Mouse (Mus musculus) heart, embryonic 15.5 days (tissue): ENCODE data around the gene Tcaf2. TPM values are rescaled to one million over a fixed set of nuclear protein-coding genes. Genes with fewer than 3 reads are reported as not detected.

Experiments used
- ATAC-seq: fragments of 200-750 bp; cut with Nextera tagmentation; replicated peaks from 2 replicates; pipeline ENCODE4 v1.8.0; 2017; ENCODE audit warnings: low read depth, moderate TSS enrichment; ENCODE audit not compliant: insufficient number of reproducible peaks, insufficient read depth, low FRiP score
- H3K27ac ChIP-seq: fragments of 300-500 bp; sonication (generic); 2 replicates; pipeline ENCODE4 v1.5.1; 2015; ENCODE audit warnings: mild to moderate bottlenecking, inconsistent platforms
- H3K27me3 ChIP-seq: fragments of 300-500 bp; sonication (generic); 2 replicates; pipeline ENCODE4 v1.6.1; 2015; ENCODE audit warnings: inconsistent platforms
- H3K36me3 ChIP-seq: fragments of 300-500 bp; sonication (generic); 2 replicates; pipeline ENCODE4 v1.6.1; 2015; ENCODE audit warnings: mild to moderate bottlenecking, inconsistent platforms
- H3K4me1 ChIP-seq: fragments of 300-500 bp; sonication (generic); replicated peaks from 2 replicates; pipeline ENCODE4 v1.6.1; 2015; ENCODE audit warnings: inconsistent platforms
- H3K4me2 ChIP-seq: fragments of 300-500 bp; sonication (generic); 2 replicates; pipeline ENCODE4 v1.6.1; 2015; ENCODE audit warnings: inconsistent platforms, mild to moderate bottlenecking, moderate library complexity
- H3K4me3 ChIP-seq: fragments of 300-500 bp; sonication (generic); 2 replicates; pipeline ENCODE4 v1.5.1; 2015; ENCODE audit warnings: mild to moderate bottlenecking, inconsistent platforms
- H3K9ac ChIP-seq: fragments of 300-500 bp; sonication (generic); 2 replicates; pipeline ENCODE4 v1.6.1; 2015; ENCODE audit warnings: mild to moderate bottlenecking, inconsistent platforms
- H3K9me3 ChIP-seq: fragments of 300-500 bp; sonication (generic); replicated peaks from 2 replicates; pipeline ENCODE4 v1.6.1; 2016; ENCODE audit warnings: inconsistent platforms
- WGBS: fragments of 180-500 bp; shearing (Covaris S2); methylation state at CpG from one replicate; pipeline ENCODE4 v1.1.7; 2015; ENCODE audit warnings: mixed read lengths; 5-methylcytosine and 5-hydroxymethylcytosine counted together
- polyA plus RNA-seq: library from polyadenylated mRNA; unstranded; fragments of >200 nt; fragmentation: Nextera tagmentation; extraction: Ambion mirVana; gene quantifications from 2 replicates; pipeline ENCODE4 v1.2.1, GENCODE M21; 2015

Gene Tcaf2
- 2.2 and 3.9 TPM in 2 replicates for polyA plus RNA-seq

- ATAC-seq, result peak; percentile 96
- peak within 1 kb of the TSS; percentile 79 for H3K4me2 ChIP-seq
- peak within 1 kb of the TSS; percentile 51 for H3K4me3 ChIP-seq
- WGBS, result 0% methylated on average over 23 of the region's 23 CpGs
- no peaks in the 10 kb centered on the region for H3K27me3 ChIP-seq
- H3K36me3 ChIP-seq, result no peaks in the 10 kb centered on the region
- peak within 1 kb of the TSS; percentile 9; the same call in 1 of the 2 replicates for H3K9ac ChIP-seq
- no peaks in the 10 kb centered on the region for H3K9me3 ChIP-seq
- H3K4me1 ChIP-seq, result peaks cover 2% of the 10 kb centered on the region
- 0 out of 2 replicates have a peak within 1 kb of the TSS, but pooled peaks have one; percentile 17 for H3K27ac ChIP-seq
Observed at GRCm38 (mm10) chr6:42644912-42645549, at the start of gene Tcaf2. Gene Tcaf2, minus strand, starts transcription at chr6:42645254.

DNA sequence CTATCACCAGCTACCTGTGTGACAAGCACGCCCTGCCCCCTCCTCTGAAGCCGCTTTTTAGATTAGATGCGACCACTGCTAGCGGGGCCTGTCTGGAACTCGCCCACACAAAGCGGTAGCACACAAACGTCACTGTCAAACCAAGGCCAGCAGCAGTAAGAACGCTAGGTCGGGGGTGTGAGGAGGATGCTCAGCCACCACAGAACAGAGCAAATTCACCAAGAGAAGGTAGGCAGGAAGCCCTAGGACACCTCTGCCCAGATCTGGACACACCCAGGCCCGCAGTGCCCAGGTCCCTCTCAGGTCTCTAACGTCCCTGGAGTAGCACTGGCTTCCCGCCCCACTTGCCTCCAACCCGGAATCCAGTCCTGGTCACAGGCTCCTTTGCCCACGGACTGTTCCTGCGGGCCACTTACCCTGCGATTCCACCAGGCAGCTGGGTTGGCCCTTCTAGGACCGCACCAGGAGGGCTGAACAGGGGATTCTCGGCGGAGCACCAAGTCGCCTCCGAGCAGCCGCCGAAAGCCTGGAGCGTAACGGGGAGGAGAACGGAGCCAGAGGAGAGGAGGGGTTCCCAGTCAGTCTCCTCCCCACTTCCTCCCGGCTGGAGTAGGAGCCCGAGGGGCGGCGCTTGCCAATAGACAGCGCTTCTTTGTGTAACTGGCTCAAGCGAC lies 47.6 kb upstream of the Tcaf2 start:
- H3K9me3 ChIP-seq, result no peaks in the 10 kb centered on the region
- H3K4me1 ChIP-seq, result peaks cover 14% of the 10 kb centered on the region
- peak; percentile 94 for ATAC-seq
- under 1% methylated on average over 32 of the region's 32 CpGs for WGBS
- H3K27ac ChIP-seq, result peak overlapping the region; percentile 95
- no peaks in the 10 kb centered on the region for H3K27me3 ChIP-seq
- H3K4me2 ChIP-seq, result peak overlapping the region; percentile 82
- peak overlapping the region; percentile 93 for H3K4me3 ChIP-seq
- H3K9ac ChIP-seq, result peak overlapping the region; percentile 87
- H3K36me3 ChIP-seq, result no peaks in the 10 kb centered on the region

- Histone ChIP-seq H3K4me2 (peak overlapping the region; percentile 82), H3K9me3 (no peaks in the 10 kb centered on the region), H3K27ac (peak overlapping the region; percentile 95), H3K36me3 (no peaks in the 10 kb centered on the region), H3K27me3 (no peaks in the 10 kb centered on the region), H3K9ac (peak overlapping the region; percentile 87), H3K4me3 (peak overlapping the region; percentile 93), H3K4me1 (peaks cover 14% of the 10 kb centered on the region)
- peak; percentile 83 for ATAC-seq
- WGBS, result 0% methylated on average over 9 of the region's 10 CpGs
Observed at GRCm38 (mm10) chr6:42692154-42692516, 47.1 kb upstream of the Tcaf2 start.

GRCm38 (mm10) chr6:42689761-42690160 lies 44.7 kb upstream of the Tcaf2 start:
- no peak for ATAC-seq
- Histone ChIP-seq H3K4me3 (no peak overlapping the region), H3K4me2 (no peak overlapping the region), H3K9ac (no peak overlapping the region), H3K27ac (no peak overlapping the region), H3K9me3 (no peaks in the 10 kb centered on the region), H3K36me3 (peaks cover 11% of the 10 kb centered on the region; the same call in 1 of the 2 replicates), H3K4me1 (peaks cover 14% of the 10 kb centered on the region), H3K27me3 (no peaks in the 10 kb centered on the region)

GRCm38 (mm10) chr6:42687907-42688306 lies 42.9 kb upstream of the Tcaf2 start:
- ATAC-seq, result no peak
- Histone ChIP-seq H3K27ac (no peak overlapping the region), H3K4me1 (peaks cover 9% of the 10 kb centered on the region), H3K4me3 (no peak overlapping the region), H3K9me3 (no peaks in the 10 kb centered on the region), H3K36me3 (peaks cover 14% of the 10 kb centered on the region), H3K9ac (no peak overlapping the region), H3K4me2 (no peak overlapping the region), H3K27me3 (no peaks in the 10 kb centered on the region)
- 81% methylated on average over 5 of the region's 5 CpGs for WGBS

GRCm38 (mm10) chr6:42680077-42680476 lies 35.0 kb upstream of the Tcaf2 start:
- Histone ChIP-seq H3K4me3 (no peak overlapping the region), H3K4me1 (no peaks in the 10 kb centered on the region), H3K9ac (no peak overlapping the region), H3K9me3 (no peaks in the 10 kb centered on the region), H3K36me3 (peaks cover 40% of the 10 kb centered on the region), H3K27me3 (no peaks in the 10 kb centered on the region), H3K27ac (no peak overlapping the region), H3K4me2 (no peak overlapping the region)
- no peak for ATAC-seq
- WGBS, result 82% methylated on average over 7 of the region's 7 CpGs

DNA sequence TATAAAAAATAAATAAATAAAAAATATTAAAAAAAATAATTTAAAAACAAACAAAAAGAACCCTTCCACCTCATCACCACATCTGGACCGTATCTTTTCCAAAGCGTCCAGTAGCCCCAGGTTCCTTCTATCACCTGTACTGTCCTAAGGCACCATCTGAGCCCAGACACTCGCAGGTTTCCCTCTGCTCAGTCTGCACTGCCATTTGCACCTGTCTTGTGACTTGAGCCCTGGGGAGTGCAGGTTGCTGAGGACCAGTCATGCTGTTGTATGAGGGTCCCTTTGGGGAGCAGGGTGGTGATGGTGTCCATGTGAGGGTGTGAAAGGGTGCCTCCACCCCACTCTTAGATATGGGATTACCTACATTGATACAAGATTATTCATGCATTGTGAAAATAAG lies 31.0 kb upstream of the Tcaf2 start:
- no peak overlapping the region for H3K4me3 ChIP-seq
- peaks cover 65% of the 10 kb centered on the region for H3K36me3 ChIP-seq

DNA sequence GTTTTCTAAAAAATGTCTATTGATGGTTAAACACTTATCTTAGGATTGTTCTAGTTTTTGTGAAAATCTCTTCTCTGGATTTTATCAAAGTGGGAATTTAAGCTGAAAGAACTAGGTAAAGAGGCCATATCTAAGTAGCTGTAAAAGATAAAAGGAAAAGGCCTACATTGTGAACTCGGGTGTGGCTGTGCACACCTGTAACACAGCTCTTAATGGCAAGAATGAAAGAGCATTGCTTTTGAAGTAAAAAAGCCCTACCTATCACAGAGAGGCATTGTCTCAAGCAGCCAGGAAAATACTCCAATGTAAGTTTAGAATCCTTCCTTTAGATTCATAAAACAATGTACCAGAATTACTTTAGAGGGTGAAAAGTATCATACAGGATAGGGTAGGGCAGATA lies 26.7 kb upstream of the Tcaf2 start:
- H3K36me3 ChIP-seq, result peaks cover 54% of the 10 kb centered on the region

More for the DNA sequence above, 31.0 kb upstream of the Tcaf2 start:
- Histone ChIP-seq H3K27ac (no peak overlapping the region), H3K9ac (no peak overlapping the region), H3K4me1 (no peaks in the 10 kb centered on the region), H3K4me2 (no peak overlapping the region), H3K27me3 (no peaks in the 10 kb centered on the region), H3K9me3 (no peaks in the 10 kb centered on the region)
- ATAC-seq, result no peak
- 94% methylated on average over 3 of the region's 3 CpGs for WGBS

DNA sequence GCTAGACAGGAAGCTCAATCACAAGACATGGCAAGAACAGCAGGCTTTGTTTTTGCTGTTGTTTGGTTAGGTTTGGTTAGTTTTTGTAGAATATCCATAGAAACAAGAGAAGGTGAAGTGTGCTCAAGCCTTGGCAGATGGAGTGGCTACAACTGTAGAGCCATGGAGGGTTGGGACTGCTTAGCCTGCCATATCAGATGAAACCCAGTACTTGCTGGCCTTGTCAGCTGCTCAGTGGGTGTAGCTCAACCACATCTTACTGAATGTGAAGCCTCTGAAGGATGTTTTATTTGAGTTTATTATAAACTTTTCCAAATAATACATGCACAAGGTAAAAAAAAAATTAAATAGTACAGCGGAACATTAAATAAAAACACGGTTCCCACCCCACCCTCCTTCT lies 22.7 kb upstream of the Tcaf2 start:
- no peak overlapping the region for H3K4me3 ChIP-seq
- no peak overlapping the region for H3K4me2 ChIP-seq
- H3K27ac ChIP-seq, result no peak overlapping the region
- 94% methylated on average over 2 of the region's 2 CpGs for WGBS
- no peaks in the 10 kb centered on the region for H3K27me3 ChIP-seq
- peaks cover 17% of the 10 kb centered on the region for H3K36me3 ChIP-seq
- ATAC-seq, result no peak
- no peak overlapping the region for H3K9ac ChIP-seq
- H3K9me3 ChIP-seq, result no peaks in the 10 kb centered on the region
- no peaks in the 10 kb centered on the region for H3K4me1 ChIP-seq

More for the DNA sequence above, 26.7 kb upstream of the Tcaf2 start:
- WGBS, result 78% methylated on average over 1 of the region's 1 CpGs
- Histone ChIP-seq H3K4me1 (no peaks in the 10 kb centered on the region), H3K9ac (no peak overlapping the region), H3K27ac (no peak overlapping the region), H3K4me2 (no peak overlapping the region), H3K4me3 (no peak overlapping the region), H3K27me3 (no peaks in the 10 kb centered on the region), H3K9me3 (no peaks in the 10 kb centered on the region)
- ATAC-seq, result no peak

DNA sequence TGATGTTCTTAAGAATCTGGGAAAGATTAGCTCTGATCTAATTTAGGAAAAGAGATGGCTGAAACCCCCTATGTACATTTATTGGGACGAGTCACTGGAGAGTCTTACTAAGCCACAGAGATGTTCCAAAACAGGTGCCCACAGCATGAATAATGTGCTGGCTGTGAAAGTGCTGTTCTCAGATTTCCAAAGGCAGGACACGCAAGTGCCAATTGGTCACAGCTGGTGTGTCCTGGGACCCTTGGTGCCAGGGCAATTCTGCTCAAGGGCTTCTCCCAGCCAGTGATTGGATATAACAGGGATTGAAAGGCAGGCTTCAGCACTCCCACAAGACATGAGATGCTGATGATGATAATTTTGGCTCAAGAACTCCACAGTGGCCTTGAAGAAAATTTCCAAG lies 16.7 kb upstream of the Tcaf2 start:
- H3K4me3 ChIP-seq, result no peak overlapping the region
- H3K36me3 ChIP-seq, result no peaks in the 10 kb centered on the region
- no peaks in the 10 kb centered on the region for H3K27me3 ChIP-seq
- 51% methylated on average over 2 of the region's 2 CpGs for WGBS
- no peak overlapping the region for H3K27ac ChIP-seq
- no peaks in the 10 kb centered on the region for H3K9me3 ChIP-seq
- ATAC-seq, result no peak
- no peaks in the 10 kb centered on the region for H3K4me1 ChIP-seq
- H3K4me2 ChIP-seq, result no peak overlapping the region
- no peak overlapping the region for H3K9ac ChIP-seq

- H3K9ac ChIP-seq, result no peak overlapping the region
- 70% methylated on average over 5 of the region's 5 CpGs for WGBS
- no peaks in the 10 kb centered on the region for H3K4me1 ChIP-seq
- H3K4me3 ChIP-seq, result no peak overlapping the region
- H3K4me2 ChIP-seq, result no peak overlapping the region
- H3K27me3 ChIP-seq, result no peaks in the 10 kb centered on the region
- no peaks in the 10 kb centered on the region for H3K9me3 ChIP-seq
- H3K27ac ChIP-seq, result no peak overlapping the region
- no peak for ATAC-seq
- no peaks in the 10 kb centered on the region for H3K36me3 ChIP-seq
Observed at GRCm38 (mm10) chr6:42634393-42634792, 10.7 kb downstream of the Tcaf2 start.

- Histone ChIP-seq H3K27ac (no peak overlapping the region), H3K4me3 (no peak overlapping the region), H3K36me3 (no peaks in the 10 kb centered on the region), H3K27me3 (no peaks in the 10 kb centered on the region), H3K4me1 (no peaks in the 10 kb centered on the region), H3K9ac (no peak overlapping the region), H3K9me3 (no peaks in the 10 kb centered on the region), H3K4me2 (no peak overlapping the region)
- no peak for ATAC-seq
- WGBS, result 74% methylated on average over 4 of the region's 4 CpGs
Observed at GRCm38 (mm10) chr6:42631395-42631794, 13.7 kb downstream of the Tcaf2 start.
